Mouse (Mus musculus) intestine, postnatal 0 days (tissue): ENCODE data around the gene Tfcp2l1. TPM values are rescaled to one million over a fixed set of nuclear protein-coding genes. Genes with fewer than 3 reads are reported as not detected.

Source experiments
- ATAC-seq: fragments of 200-750 bp; cut with Nextera tagmentation; 2 replicates; pipeline ENCODE4 v1.8.0; 2017; ENCODE audit warnings: mild to moderate bottlenecking, moderate TSS enrichment, moderate library complexity
- H3K27ac ChIP-seq: fragments of 300-500 bp; sonication (generic); 2 replicates; pipeline ENCODE4 v1.5.1; 2014; ENCODE audit warnings: mild to moderate bottlenecking, low read depth, low read length, moderate library complexity
- H3K27me3 ChIP-seq: fragments of 300-500 bp; sonication (generic); replicated peaks from 2 replicates; pipeline ENCODE4 v1.6.1; 2014; ENCODE audit warnings: low read length, mixed read lengths; ENCODE audit not compliant: control insufficient read depth, insufficient read depth
- H3K36me3 ChIP-seq: fragments of 300-500 bp; sonication (generic); 2 replicates; pipeline ENCODE4 v1.6.1; 2014; ENCODE audit warnings: mild to moderate bottlenecking, moderate library complexity; ENCODE audit not compliant: control insufficient read depth, insufficient read depth
- H3K4me1 ChIP-seq: fragments of 300-500 bp; sonication (generic); replicated peaks from 2 replicates; pipeline ENCODE4 v1.6.1; 2014; ENCODE audit warnings: antibody characterized with exemption, low read length, mixed read lengths; ENCODE audit not compliant: control insufficient read depth, insufficient read depth
- H3K4me2 ChIP-seq: fragments of 300-500 bp; sonication (generic); replicated peaks from 2 replicates; pipeline ENCODE4 v1.6.1; 2014; ENCODE audit warnings: low read depth, mild to moderate bottlenecking, moderate library complexity
- H3K4me3 ChIP-seq: fragments of 300-500 bp; sonication (generic); 2 replicates; pipeline ENCODE4 v1.5.1; 2014; ENCODE audit warnings: low read depth, low read length
- H3K9ac ChIP-seq: fragments of 300-500 bp; sonication (generic); 2 replicates; pipeline ENCODE4 v1.6.1; 2014; ENCODE audit warnings: mild to moderate bottlenecking, low read depth, low read length
- H3K9me3 ChIP-seq: fragments of 300-500 bp; sonication (generic); 2 replicates; pipeline ENCODE4 v1.6.1; 2016; ENCODE audit warnings: mixed run types; ENCODE audit not compliant: control insufficient read depth
- CTCF ChIP-seq: sonication (generic); IDR thresholded peaks from 2 replicates; pipeline ENCODE4 v1.5.1; 2016; ENCODE audit warnings: low read depth, mild to moderate bottlenecking, control low read depth, antibody characterized with exemption, moderate library complexity
- WGBS: fragments of 180-500 bp; shearing (Covaris S2); extraction: QIAGEN DNeasy Blood & Tissue Kit; methylation state at CpG from one replicate; pipeline ENCODE4 v1.1.7; 2014; 5-methylcytosine and 5-hydroxymethylcytosine counted together
- polyA plus RNA-seq: library from polyadenylated mRNA; unstranded; fragments of >200 nt; fragmentation: Nextera tagmentation; extraction: Ambion mirVana; gene quantifications from 2 replicates; pipeline ENCODE4 v1.2.1, GENCODE M21; 2015

Tfcp2l1 gene
- polyA plus RNA-seq, 1 experiment from 2014 or later = 3.0 TPM

DNA sequence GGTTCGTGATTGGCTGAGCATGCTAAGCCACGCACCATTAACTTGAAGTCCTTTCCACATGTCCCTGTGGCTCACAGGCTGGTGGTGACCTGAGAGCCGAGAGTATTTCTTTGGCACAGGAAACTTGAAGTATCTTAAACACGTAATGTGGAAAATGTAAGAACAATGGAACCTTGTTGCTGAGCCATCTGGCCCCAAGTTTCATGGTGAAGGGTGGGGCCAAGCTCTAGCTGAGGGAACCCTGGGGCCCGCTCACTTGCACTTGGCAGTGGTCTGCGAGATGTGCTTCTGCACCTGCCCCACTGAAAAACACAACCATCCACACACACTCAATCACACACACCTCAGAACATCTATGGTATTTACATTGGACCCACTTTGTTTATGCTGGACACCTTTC, 90.3 kb downstream of the Tfcp2l1 start:
- Histone ChIP-seq H3K4me3 (no peak overlapping the region), H3K27ac (no peak overlapping the region), H3K9ac (no peak overlapping the region), H3K27me3 (no peaks in the 10 kb centered on the region), H3K4me2 (no peak overlapping the region), H3K36me3 (no peaks in the 10 kb centered on the region), H3K4me1 (no peaks in the 10 kb centered on the region), H3K9me3 (no peaks in the 10 kb centered on the region)
- TF ChIP-seq CTCF = no peak
- 76% methylated on average over 6 of the region's 6 CpGs for WGBS
- no peak for ATAC-seq

DNA sequence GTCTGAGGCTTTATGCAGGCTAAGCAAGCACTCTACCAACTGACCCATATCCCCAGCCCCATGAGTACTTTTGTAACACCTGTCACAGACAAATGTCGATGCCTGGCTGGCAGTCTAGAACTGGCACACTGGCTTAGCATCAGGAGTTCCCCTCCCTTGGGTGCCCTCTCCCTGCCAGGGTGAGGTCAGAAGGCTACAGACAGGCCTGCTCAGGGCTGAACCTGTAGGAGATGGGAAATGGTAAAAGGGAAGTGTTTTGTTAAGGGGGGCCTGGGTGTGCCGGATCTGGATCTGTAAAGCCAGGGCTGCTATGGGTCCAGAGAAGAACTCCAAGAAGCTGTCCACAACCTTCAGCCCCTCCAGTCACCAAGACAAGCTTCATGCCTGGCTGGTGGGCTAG, 92.0 kb downstream of the Tfcp2l1 start:
- Histone ChIP-seq H3K36me3 (no peaks in the 10 kb centered on the region), H3K4me1 (no peaks in the 10 kb centered on the region), H3K9me3 (no peaks in the 10 kb centered on the region), H3K27ac (no peak overlapping the region), H3K4me2 (no peak overlapping the region), H3K9ac (no peak overlapping the region), H3K27me3 (no peaks in the 10 kb centered on the region), H3K4me3 (no peak overlapping the region)
- TF ChIP-seq CTCF = no peak
- WGBS = 77% methylated on average over 2 of the region's 2 CpGs
- ATAC-seq = no peak

DNA sequence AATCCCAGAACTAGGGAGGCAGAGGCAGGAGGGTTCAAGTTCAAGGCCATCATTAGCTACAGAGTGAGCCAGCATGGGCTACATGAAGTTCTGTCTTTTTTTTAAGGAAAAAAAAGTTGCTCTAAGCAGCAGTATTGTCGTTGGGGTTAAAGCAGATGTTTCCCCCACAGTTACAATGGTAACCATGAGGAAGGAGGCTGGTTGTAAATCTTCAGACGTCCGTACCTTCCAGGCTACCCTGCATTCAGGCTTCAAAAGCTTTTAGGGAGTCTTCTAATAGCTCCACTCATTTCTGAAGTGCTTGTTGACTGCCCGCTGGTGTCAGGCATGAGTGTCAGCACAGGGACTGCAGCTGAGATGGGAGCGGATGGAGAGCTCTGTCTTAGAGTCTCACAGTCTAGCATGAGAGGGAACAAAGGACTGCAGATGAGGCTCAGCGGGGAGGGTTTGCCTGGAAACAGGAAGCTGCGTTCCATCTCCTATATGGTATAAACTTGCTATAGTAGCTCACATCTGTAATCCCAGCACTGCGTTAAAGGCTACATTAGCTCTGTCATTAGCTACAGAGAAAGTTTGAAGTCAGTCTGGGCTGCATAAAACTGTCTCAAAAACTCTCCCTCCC, 92.8 kb downstream of the Tfcp2l1 start:
- no peak overlapping the region for H3K27ac ChIP-seq
- H3K4me2 ChIP-seq = no peak overlapping the region
- no peaks in the 10 kb centered on the region for H3K9me3 ChIP-seq
- ATAC-seq = no peak
- H3K4me1 ChIP-seq = no peaks in the 10 kb centered on the region
- TF ChIP-seq CTCF = no peak
- H3K27me3 ChIP-seq = no peaks in the 10 kb centered on the region
- no peak overlapping the region for H3K9ac ChIP-seq
- WGBS = 50% methylated on average over 8 of the region's 8 CpGs
- H3K36me3 ChIP-seq = no peaks in the 10 kb centered on the region
- H3K4me3 ChIP-seq = no peak overlapping the region

DNA sequence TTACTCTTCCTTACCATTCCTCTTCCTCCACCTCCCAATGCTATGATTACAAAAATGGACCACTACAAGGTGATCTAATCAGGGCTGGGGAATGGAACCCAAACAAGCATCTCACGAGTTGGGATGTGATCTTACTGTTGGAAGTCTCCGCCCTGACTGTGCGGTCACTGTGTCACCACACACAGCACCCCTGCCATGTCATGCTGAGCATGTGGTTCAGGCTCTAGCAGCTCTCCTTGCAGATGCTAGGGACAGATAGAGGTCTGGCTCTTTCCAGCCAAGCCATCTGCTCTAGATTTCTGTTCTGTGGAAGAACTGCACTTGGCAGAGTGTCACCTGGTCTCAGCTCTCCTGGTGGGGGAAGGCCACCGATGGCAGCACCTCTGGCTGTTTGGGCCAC, 99.3 kb downstream of the Tfcp2l1 start:
- Histone ChIP-seq H3K27me3 (no peaks in the 10 kb centered on the region), H3K36me3 (no peaks in the 10 kb centered on the region), H3K9me3 (no peaks in the 10 kb centered on the region), H3K9ac (no peak overlapping the region), H3K27ac (no peak overlapping the region), H3K4me3 (no peak overlapping the region), H3K4me2 (no peak overlapping the region), H3K4me1 (no peaks in the 10 kb centered on the region)
- no peak for TF ChIP-seq CTCF
- no peak for ATAC-seq
- 81% methylated on average over 4 of the region's 4 CpGs for WGBS

DNA sequence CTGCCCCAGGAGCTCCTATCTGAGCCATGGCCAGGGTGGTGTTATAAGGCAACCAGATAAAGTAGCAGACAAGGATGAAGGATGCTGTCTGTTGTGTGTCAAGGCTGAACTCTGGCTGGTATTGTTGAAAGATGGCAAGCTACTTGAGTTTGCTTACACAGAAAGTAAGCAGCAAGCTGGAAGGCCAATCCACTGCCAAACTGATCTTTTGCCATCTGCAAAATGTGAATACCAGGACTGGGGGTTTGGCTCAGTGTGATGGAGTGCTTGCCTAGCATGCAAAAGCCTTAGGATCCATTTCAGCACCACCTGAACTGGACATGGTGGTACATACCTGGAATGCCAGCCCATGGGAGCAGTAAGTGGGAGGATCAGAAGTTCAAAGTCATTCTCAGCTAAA, 101.1 kb downstream of the Tfcp2l1 start:
- H3K27me3 ChIP-seq = no peaks in the 10 kb centered on the region
- no peaks in the 10 kb centered on the region for H3K36me3 ChIP-seq
- no peak overlapping the region for H3K27ac ChIP-seq
- no peak for ATAC-seq
- H3K9ac ChIP-seq = no peak overlapping the region
- H3K4me3 ChIP-seq = no peak overlapping the region
- no peak overlapping the region for H3K4me2 ChIP-seq
- H3K4me1 ChIP-seq = no peaks in the 10 kb centered on the region
- TF ChIP-seq CTCF = no peak
- H3K9me3 ChIP-seq = no peaks in the 10 kb centered on the region

Other genes starting within 250 kb of the Tfcp2l1 start
- gene Clasp1, start 238.9 kb upstream of the Tfcp2l1 start, polyA plus RNA-seq = 8.7 and 11.5 TPM in 2 replicates